Mouse (Mus musculus): ENCODE results near the gene Thoc7.

- TF ChIP-seq CTCF (IDR thresholded peaks at IDR 0.05; ENCODE audit: low read depth, low read length) (no peak), POLR2A (IDR thresholded peaks at IDR 0.05; ENCODE audit: extremely low read depth, insufficient read depth, low read length) (no peak)
These were observed 60.0 kb downstream of the Thoc7 start for GRCm38 (mm10) chr14:13901611-13902067.
